Mouse (Mus musculus) stomach, embryonic 15.5 days (tissue): ENCODE data around the gene Tmem26. TPM values are rescaled to one million over a fixed set of nuclear protein-coding genes. Genes with fewer than 3 reads are reported as not detected.

ENCODE experiments used
- ATAC-seq: fragments of 200-750 bp; cut with Nextera tagmentation; 2 replicates; pipeline ENCODE4 v1.8.0; 2017; ENCODE audit warnings: low read depth, moderate number of reproducible peaks, moderate TSS enrichment; ENCODE audit not compliant: insufficient read depth, low FRiP score
- H3K27ac ChIP-seq: fragments of 300-500 bp; sonication (generic); 2 replicates; pipeline ENCODE4 v1.5.1; 2015; ENCODE audit warnings: mild to moderate bottlenecking, inconsistent platforms
- H3K27me3 ChIP-seq: fragments of 300-500 bp; sonication (generic); replicated peaks from 2 replicates; pipeline ENCODE4 v1.6.1; 2015; ENCODE audit warnings: inconsistent platforms
- H3K36me3 ChIP-seq: fragments of 300-500 bp; sonication (generic); 2 replicates; pipeline ENCODE4 v1.6.1; 2015; ENCODE audit warnings: inconsistent platforms
- H3K4me1 ChIP-seq: fragments of 300-500 bp; sonication (generic); 2 replicates; pipeline ENCODE4 v1.6.1; 2015; ENCODE audit warnings: inconsistent platforms
- H3K4me2 ChIP-seq: fragments of 300-500 bp; sonication (generic); 2 replicates; pipeline ENCODE4 v1.6.1; 2015; ENCODE audit warnings: mild to moderate bottlenecking, inconsistent platforms
- H3K4me3 ChIP-seq: fragments of 300-500 bp; sonication (generic); replicated peaks from 2 replicates; pipeline ENCODE4 v1.5.1; 2015; ENCODE audit warnings: inconsistent platforms
- H3K9ac ChIP-seq: fragments of 300-500 bp; sonication (generic); 2 replicates; pipeline ENCODE4 v1.6.1; 2015; ENCODE audit warnings: inconsistent platforms
- H3K9me3 ChIP-seq: fragments of 300-500 bp; sonication (generic); 2 replicates; pipeline ENCODE4 v1.6.1; 2016; ENCODE audit warnings: inconsistent platforms
- WGBS: fragments of 180-500 bp; shearing (Covaris S2); methylation state at CpG from one replicate; pipeline ENCODE4 v1.1.7; 2015; 5-methylcytosine and 5-hydroxymethylcytosine counted together
- polyA plus RNA-seq: library from polyadenylated mRNA; unstranded; fragments of >200 nt; fragmentation: Nextera tagmentation; extraction: Ambion mirVana; gene quantifications from 2 replicates; pipeline ENCODE4 v1.2.1, GENCODE M21; 2015

Tmem26 gene
- 9.7 and 12.3 TPM in 2 replicates for polyA plus RNA-seq

DNA sequence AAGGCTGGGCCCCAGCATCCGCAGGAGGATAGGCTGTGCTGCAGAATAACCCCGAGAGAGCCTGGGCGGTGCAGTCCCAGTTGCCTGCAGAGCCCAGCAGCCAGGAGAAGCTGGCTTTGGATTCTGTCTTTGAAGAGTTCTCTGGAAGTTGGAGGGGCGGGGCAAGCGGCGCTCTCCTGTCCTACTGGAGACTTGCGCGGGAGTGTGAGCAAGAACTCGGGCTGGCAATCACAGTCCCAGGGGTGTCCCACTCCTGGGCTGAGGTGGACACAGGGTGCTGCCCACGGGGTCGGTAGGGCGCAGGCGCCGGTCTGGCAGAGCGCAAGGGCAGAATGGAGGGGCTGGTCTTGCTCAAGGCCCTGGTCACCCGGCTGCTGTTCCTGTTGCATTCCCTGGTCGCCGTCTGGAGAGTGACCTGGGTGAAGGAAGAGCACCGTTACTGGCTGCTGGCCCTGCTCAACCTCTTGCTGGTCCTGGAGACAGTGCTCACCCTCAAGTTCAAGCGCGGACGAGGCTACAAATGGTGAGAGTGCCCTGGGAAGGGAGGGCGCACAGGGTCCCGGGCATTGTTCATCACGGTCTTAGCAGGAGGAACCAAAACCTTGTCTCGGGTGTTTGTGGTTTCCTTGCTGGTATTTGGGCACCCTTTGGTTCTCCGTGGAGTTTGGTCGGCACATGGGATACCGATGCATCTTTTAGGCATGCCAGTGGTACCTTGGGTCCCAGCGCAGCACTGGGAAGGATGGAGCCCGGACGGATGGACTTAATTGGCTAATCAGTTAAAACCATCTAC lies at the start of gene Tmem26:
Tmem26 (plus strand) TSS at position 79 of the 793 bp plus-strand sequence.
- Histone ChIP-seq H3K27me3 (no peaks in the 10 kb centered on the region), H3K9me3 (no peaks in the 10 kb centered on the region), H3K4me3 (peak within 1 kb of the TSS; percentile 56), H3K4me1 (peaks cover 6% of the 10 kb centered on the region; the same call in 1 of the 2 replicates), H3K9ac (peak within 1 kb of the TSS; percentile 48; the same call in 1 of the 2 replicates), H3K4me2 (peak within 1 kb of the TSS; percentile 96), H3K27ac (no peak within 1 kb of the TSS), H3K36me3 (no peaks in the 10 kb centered on the region)
- ATAC-seq, result peak; percentile 47; the same call in 1 of the 2 replicates
- WGBS, result under 1% methylated on average over 32 of the region's 32 CpGs

- H3K36me3 ChIP-seq, result no peaks in the 10 kb centered on the region
- H3K4me3 ChIP-seq, result no peak overlapping the region
- H3K4me2 ChIP-seq, result no peak overlapping the region
- H3K4me1 ChIP-seq, result no peaks in the 10 kb centered on the region
- no peaks in the 10 kb centered on the region for H3K27me3 ChIP-seq
- H3K9ac ChIP-seq, result no peak overlapping the region
- no peak for ATAC-seq
- H3K27ac ChIP-seq, result no peak overlapping the region
- 74% methylated on average over 4 of the region's 4 CpGs for WGBS
- H3K9me3 ChIP-seq, result no peaks in the 10 kb centered on the region
Measured at GRCm38 (mm10) chr10:68678678-68679077, 44.8 kb upstream of the Tmem26 start.

- H3K4me2 ChIP-seq, result no peak overlapping the region
- no peak overlapping the region for H3K27ac ChIP-seq
- no peaks in the 10 kb centered on the region for H3K4me1 ChIP-seq
- no peaks in the 10 kb centered on the region for H3K36me3 ChIP-seq
- H3K9me3 ChIP-seq, result no peaks in the 10 kb centered on the region
- 66% methylated on average over 4 of the region's 4 CpGs for WGBS
- H3K4me3 ChIP-seq, result no peak overlapping the region
- no peaks in the 10 kb centered on the region for H3K27me3 ChIP-seq
- H3K9ac ChIP-seq, result no peak overlapping the region
- ATAC-seq, result no peak
Measured at GRCm38 (mm10) chr10:68681233-68681632, 42.2 kb upstream of the Tmem26 start.

DNA sequence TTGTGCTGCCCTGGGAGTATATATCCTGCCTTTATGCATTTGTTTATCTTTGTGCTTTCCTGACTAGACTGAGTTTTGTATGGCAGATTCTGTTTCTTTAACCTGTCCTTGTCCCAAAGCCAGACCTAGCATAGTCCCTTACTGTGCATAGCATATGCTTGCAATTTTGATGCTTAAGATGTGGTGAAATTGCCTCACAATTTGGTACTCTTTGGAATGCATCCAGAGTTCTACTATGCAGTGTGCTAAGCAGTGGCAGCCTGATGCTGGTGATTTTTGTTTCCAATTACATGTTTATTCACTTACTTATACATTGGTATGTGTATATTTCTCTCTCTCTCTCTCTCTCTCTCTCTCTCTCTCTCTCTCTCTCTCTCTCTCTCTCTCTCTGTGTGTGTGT lies 37.9 kb upstream of the Tmem26 start:
- no peak for ATAC-seq
- H3K4me1 ChIP-seq, result no peaks in the 10 kb centered on the region
- H3K27me3 ChIP-seq, result no peaks in the 10 kb centered on the region
- no peaks in the 10 kb centered on the region for H3K36me3 ChIP-seq
- no peak overlapping the region for H3K4me2 ChIP-seq
- no peak overlapping the region for H3K9ac ChIP-seq
- H3K4me3 ChIP-seq, result no peak overlapping the region
- H3K9me3 ChIP-seq, result no peaks in the 10 kb centered on the region
- no peak overlapping the region for H3K27ac ChIP-seq

DNA sequence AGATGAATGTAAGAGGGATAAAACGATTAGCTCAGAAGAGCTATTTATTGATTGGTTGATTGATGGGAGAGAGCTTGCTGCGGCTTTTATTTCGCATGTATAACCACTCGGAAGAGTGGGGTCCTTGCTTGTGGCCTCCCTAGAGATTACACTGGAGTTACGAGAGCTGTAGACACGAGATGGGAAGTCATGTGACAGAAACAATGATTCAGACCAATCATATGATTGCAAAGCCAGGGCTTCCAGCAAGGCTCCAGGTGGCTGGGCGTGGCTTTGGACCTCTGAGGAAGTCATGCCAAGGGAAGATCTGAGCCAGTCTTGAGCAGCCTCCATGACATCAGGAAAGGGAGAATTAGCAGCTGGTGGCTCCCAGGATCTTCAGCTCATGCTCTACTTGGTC lies 32.3 kb upstream of the Tmem26 start:
- H3K4me2 ChIP-seq, result no peak overlapping the region
- H3K4me3 ChIP-seq, result no peak overlapping the region
- H3K9ac ChIP-seq, result no peak overlapping the region
- H3K4me1 ChIP-seq, result peaks cover 3% of the 10 kb centered on the region; the same call in 1 of the 2 replicates
- no peaks in the 10 kb centered on the region for H3K27me3 ChIP-seq
- ATAC-seq, result no peak
- no peaks in the 10 kb centered on the region for H3K36me3 ChIP-seq
- 57% methylated on average over 7 of the region's 7 CpGs for WGBS
- H3K9me3 ChIP-seq, result no peaks in the 10 kb centered on the region
- 0 out of 2 replicates have a peak overlapping the region, but pooled peaks have one; percentile 36 for H3K27ac ChIP-seq

GRCm38 (mm10) chr10:68692401-68692800 lies 31.0 kb upstream of the Tmem26 start:
- Histone ChIP-seq H3K36me3 (no peaks in the 10 kb centered on the region), H3K9me3 (no peaks in the 10 kb centered on the region), H3K27me3 (no peaks in the 10 kb centered on the region), H3K9ac (no peak overlapping the region), H3K4me1 (peaks cover 3% of the 10 kb centered on the region; the same call in 1 of the 2 replicates), H3K27ac (no peak overlapping the region), H3K4me2 (no peak overlapping the region), H3K4me3 (no peak overlapping the region)
- 93% methylated on average over 1 of the region's 1 CpGs for WGBS
- ATAC-seq, result no peak

DNA sequence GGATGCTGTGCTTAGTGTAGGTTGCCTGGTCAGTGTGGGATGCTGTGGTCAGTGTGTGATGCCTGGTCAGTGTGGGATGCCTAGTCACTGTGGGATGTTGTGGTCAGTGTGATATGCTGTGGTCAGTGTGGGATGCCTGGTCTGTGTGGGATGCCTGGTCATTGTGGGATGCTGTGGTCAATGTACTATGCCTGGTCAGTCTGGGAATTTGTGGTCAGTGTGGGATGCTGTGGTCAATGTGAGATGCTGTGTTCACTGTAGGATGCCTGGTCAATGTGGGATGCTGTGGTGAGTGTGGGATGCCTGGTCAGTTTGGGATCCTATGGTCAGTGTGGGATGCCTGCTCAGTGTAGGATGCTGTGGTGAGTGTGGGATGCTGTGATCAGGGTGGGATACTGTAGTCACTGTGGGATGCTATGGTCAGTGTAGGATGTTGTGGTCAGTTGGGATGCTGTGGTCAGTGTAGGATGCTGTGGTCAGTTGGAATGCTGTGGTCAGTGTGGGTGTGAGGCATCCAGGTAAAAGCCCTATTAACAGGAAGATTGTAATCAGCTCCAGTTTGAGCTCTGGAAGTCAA lies 27.6 kb upstream of the Tmem26 start:
- Histone ChIP-seq H3K27ac (no peak overlapping the region), H3K4me1 (peaks cover 3% of the 10 kb centered on the region; the same call in 1 of the 2 replicates), H3K4me2 (no peak overlapping the region), H3K9me3 (no peaks in the 10 kb centered on the region), H3K4me3 (no peak overlapping the region), H3K36me3 (no peaks in the 10 kb centered on the region), H3K9ac (no peak overlapping the region), H3K27me3 (no peaks in the 10 kb centered on the region)
- no peak for ATAC-seq

DNA sequence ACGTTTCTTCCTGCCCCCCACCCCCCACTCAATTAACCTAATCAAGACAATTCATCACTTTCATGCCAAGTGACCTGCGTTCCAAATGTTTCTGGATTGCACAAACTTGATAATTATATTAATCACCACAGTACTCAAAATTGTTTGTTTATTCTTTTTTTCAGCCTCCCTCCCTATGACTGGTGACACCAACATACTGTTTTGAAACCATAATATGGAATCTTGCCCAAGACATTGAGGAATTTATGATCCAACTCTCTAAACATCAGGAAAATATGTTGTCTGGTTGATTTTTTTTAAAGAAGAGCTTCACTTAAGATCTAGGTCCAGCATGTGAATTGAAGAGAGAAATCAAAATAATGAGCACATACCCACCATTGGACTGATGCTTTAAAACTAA lies 19.2 kb upstream of the Tmem26 start:
- no peaks in the 10 kb centered on the region for H3K4me1 ChIP-seq
- H3K27me3 ChIP-seq, result no peaks in the 10 kb centered on the region
- no peak for ATAC-seq
- H3K36me3 ChIP-seq, result no peaks in the 10 kb centered on the region
- no peak overlapping the region for H3K9ac ChIP-seq
- H3K9me3 ChIP-seq, result no peaks in the 10 kb centered on the region
- no peak overlapping the region for H3K4me2 ChIP-seq
- H3K4me3 ChIP-seq, result no peak overlapping the region
- H3K27ac ChIP-seq, result no peak overlapping the region
- WGBS, result 66% methylated on average over 2 of the region's 2 CpGs

GRCm38 (mm10) chr10:68705471-68706036 lies 17.9 kb upstream of the Tmem26 start:
- Histone ChIP-seq H3K4me1 (no peaks in the 10 kb centered on the region), H3K9ac (no peak overlapping the region), H3K9me3 (no peaks in the 10 kb centered on the region), H3K36me3 (no peaks in the 10 kb centered on the region), H3K27ac (no peak overlapping the region), H3K27me3 (no peaks in the 10 kb centered on the region), H3K4me3 (no peak overlapping the region), H3K4me2 (no peak overlapping the region)
- no peak for ATAC-seq
- WGBS, result 72% methylated on average over 4 of the region's 4 CpGs

DNA sequence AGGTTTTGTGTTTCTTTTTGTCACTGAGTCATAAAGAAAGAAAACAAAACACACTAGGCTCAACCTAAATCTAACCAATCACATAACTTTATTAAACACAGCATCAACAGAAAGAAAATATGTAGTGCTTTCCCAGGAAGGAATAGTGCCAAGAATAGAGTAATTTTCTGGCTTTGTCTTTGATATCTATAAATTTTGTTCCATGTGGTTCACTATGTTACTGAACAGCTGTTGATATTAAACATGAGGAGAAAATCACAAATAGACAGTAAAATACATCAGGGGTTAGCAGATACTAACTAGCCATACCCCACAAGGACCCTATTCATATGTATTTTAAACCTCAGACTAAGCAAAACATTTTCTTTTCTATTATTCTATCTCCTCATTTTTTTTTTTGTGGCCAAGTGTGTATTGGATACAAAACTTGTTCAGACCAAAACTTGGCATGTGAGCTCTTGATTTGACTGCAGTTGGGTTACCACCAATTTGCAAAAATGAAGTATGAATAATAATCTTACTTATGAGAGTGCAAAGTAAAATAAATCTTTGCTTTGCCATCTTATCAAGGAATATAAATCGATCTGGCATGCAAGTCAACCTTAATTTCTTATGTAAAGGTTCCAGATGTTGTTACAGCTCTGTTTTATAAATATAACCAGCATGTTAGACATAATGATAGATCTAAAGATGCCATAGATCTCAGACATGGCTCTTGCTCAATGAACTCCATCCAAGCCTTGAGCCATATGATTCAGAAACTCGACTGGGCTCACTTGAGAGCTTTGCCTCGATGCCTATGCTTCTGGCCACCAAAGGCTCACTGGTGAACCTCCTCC lies 16.2 kb upstream of the Tmem26 start:
- peak overlapping the region; percentile 78 for H3K27ac ChIP-seq

GRCm38 (mm10) chr10:68712926-68713325 lies 10.5 kb upstream of the Tmem26 start:
- Histone ChIP-seq H3K9ac (no peak overlapping the region), H3K4me1 (no peaks in the 10 kb centered on the region), H3K27me3 (no peaks in the 10 kb centered on the region), H3K27ac (no peak overlapping the region), H3K9me3 (no peaks in the 10 kb centered on the region), H3K36me3 (no peaks in the 10 kb centered on the region), H3K4me2 (no peak overlapping the region), H3K4me3 (no peak overlapping the region)
- ATAC-seq, result no peak
- WGBS, result 56% methylated on average over 2 of the region's 2 CpGs

More for the DNA sequence above, 16.2 kb upstream of the Tmem26 start:
- WGBS, result 62% methylated on average over 3 of the region's 3 CpGs
- no peak for ATAC-seq
- H3K4me3 ChIP-seq, result no peak overlapping the region
- H3K27me3 ChIP-seq, result no peaks in the 10 kb centered on the region
- H3K36me3 ChIP-seq, result no peaks in the 10 kb centered on the region
- no peak overlapping the region for H3K9ac ChIP-seq
- H3K4me1 ChIP-seq, result no peaks in the 10 kb centered on the region
- no peak overlapping the region for H3K4me2 ChIP-seq
- H3K9me3 ChIP-seq, result no peaks in the 10 kb centered on the region
